Mouse (Mus musculus) heart, embryonic 12.5 days (tissue): Measurements from ENCODE around the gene Ano8. TPM values are rescaled to one million over a fixed set of nuclear protein-coding genes. Genes with fewer than 3 reads are reported as not detected.
"Not testable (repeated sequence)": the region's sequence is repeated elsewhere in the genome, so short reads cannot be mapped to it uniquely, and the experiment has no call there.

ENCODE experiments used
- ATAC-seq: fragments of 200-750 bp; cut with Nextera tagmentation; 2 replicates; pipeline ENCODE4 v1.8.0; 2017; ENCODE audit warnings: moderate TSS enrichment, moderate library complexity; ENCODE audit not compliant: insufficient number of reproducible peaks, low FRiP score
- H3K27ac ChIP-seq: fragments of 300-500 bp; sonication (generic); 2 replicates; pipeline ENCODE4 v1.5.1; 2016; ENCODE audit warnings: mild to moderate bottlenecking, moderate library complexity; ENCODE audit not compliant: poor library complexity, severe bottlenecking
- H3K27me3 ChIP-seq: fragments of 300-500 bp; sonication (generic); replicated peaks from 2 replicates; pipeline ENCODE4 v1.6.1; 2016; ENCODE audit warnings: mild to moderate bottlenecking, moderate library complexity
- H3K36me3 ChIP-seq: fragments of 300-500 bp; sonication (generic); 2 replicates; pipeline ENCODE4 v1.6.1; 2016; ENCODE audit warnings: mild to moderate bottlenecking, moderate library complexity
- H3K4me1 ChIP-seq: fragments of 300-500 bp; sonication (generic); replicated peaks from 2 replicates; pipeline ENCODE4 v1.6.1; 2016; ENCODE audit warnings: mild to moderate bottlenecking
- H3K4me2 ChIP-seq: fragments of 300-500 bp; sonication (generic); 2 replicates; pipeline ENCODE4 v1.6.1; 2016; ENCODE audit warnings: mild to moderate bottlenecking, moderate library complexity
- H3K4me3 ChIP-seq: fragments of 300-500 bp; sonication (generic); 2 replicates; pipeline ENCODE4 v1.5.1; 2016; ENCODE audit warnings: mild to moderate bottlenecking
- H3K9ac ChIP-seq: fragments of 300-500 bp; sonication (generic); 2 replicates; pipeline ENCODE4 v1.6.1; 2016; ENCODE audit warnings: mild to moderate bottlenecking, moderate library complexity
- H3K9me3 ChIP-seq: fragments of 300-500 bp; sonication (generic); replicated peaks from 2 replicates; pipeline ENCODE4 v1.6.1; 2016; ENCODE audit warnings: mild to moderate bottlenecking, moderate library complexity
- WGBS: fragments of 180-500 bp; shearing (Covaris S2); methylation state at CpG from one replicate; pipeline ENCODE4 v1.1.7; 2016; 5-methylcytosine and 5-hydroxymethylcytosine counted together
- polyA plus RNA-seq: library from polyadenylated mRNA; unstranded; fragments of >200 nt; fragmentation: Nextera tagmentation; extraction: Ambion mirVana; gene quantifications from 2 replicates; pipeline ENCODE4 v1.2.1, GENCODE M21; 2016

The Ano8 gene
- 2.7 and 3.8 TPM in 2 replicates for polyA plus RNA-seq

DNA sequence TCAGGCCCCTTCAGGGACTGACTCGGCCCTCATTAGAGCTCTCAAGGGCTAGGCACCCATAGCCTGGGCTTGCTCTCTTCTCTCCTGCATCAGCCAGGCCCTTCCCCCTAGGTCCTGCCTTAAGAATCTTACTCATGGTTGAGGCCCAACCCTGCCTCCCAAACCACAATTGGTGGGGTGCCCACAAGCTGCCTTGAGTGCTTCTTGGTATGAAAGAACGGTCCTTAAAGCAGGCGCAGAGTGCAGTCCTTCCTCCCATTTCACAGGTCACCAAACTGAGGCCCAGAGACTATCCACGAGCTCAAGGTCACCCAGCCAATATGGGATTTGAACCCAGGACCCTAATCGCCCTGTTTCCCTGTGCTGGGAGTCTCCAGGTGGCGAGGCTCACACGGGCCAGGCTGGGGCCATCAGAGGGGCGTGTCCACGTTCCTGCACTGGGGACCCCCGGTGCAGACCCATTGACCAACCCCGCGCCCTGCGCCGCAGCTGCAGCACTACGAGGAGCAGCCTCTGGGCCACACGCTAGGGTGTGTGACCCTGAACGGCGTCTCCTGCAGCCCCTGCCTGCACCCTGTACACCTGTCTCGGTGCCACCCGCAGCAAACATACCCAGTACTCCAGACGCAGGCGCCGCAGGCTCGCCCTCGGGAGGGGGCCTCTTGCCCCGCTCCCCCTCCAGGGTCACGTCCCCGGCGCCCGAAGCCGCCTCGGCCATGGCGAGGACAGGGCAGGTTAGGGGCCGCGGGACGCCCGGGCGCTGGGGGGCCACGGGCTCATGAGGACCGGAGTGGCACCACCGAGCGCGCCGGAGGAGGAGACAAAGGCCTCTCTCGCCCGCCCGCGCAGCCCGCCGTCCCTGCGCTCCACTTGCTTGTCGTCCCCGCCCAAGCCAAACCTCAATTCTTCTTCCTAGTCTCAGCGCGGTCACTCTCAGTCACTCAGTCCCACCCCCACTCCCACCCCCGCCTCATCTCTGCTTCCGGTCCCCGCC is at the start of gene Ano8:
TSS of gene Ano8 (minus strand) at position 822 of the 994 bp plus-strand sequence.
- Histone ChIP-seq H3K9me3 (no peaks in the 10 kb centered on the region), H3K4me3 (peak within 1 kb of the TSS; percentile 76), H3K4me1 (peaks cover 19% of the 10 kb centered on the region), H3K9ac (peak within 1 kb of the TSS; percentile 85), H3K27ac (peak within 1 kb of the TSS; percentile 69), H3K27me3 (peaks cover 30% of the 10 kb centered on the region), H3K4me2 (peak within 1 kb of the TSS; percentile 92), H3K36me3 (peaks cover 14% of the 10 kb centered on the region)
- ATAC-seq = peak; percentile 48
- 6% methylated on average over 57 of the region's 58 CpGs for WGBS

DNA sequence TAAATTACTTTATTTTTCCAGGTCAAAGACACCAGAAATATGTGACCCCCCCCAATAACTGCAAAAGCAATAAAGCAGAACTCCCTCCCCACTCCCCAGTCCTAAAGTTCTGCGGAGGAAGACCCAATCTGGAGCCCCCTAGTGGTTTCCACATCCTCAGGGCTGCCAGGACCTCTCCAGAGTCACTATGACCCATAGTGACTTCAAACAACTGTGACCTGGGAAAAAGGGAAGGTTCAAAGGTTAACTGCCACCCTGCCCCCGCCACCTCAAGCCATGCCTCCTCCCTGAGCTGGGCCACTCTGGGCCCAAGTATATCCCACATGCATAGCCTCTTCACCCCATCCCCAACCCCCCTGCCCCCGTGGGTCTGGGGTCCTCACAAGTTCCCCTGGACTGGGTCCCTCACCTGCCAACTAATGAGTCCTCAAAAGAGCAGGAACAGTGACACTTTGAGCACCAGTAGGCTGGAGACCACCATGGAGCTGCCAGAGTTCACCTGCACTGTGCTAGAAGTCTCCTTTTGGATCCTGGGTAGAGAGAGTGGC is 48.6 kb upstream of the Ano8 start:
- H3K4me3 ChIP-seq = no peak overlapping the region
- no peak for ATAC-seq
- no peak overlapping the region for H3K27ac ChIP-seq
- no peak overlapping the region for H3K4me2 ChIP-seq
- peaks cover 18% of the 10 kb centered on the region for H3K27me3 ChIP-seq
- 44% methylated on average over 3 of the region's 3 CpGs for WGBS
- H3K9ac ChIP-seq = no peak overlapping the region
- peaks cover 11% of the 10 kb centered on the region for H3K4me1 ChIP-seq
- H3K36me3 ChIP-seq = no peaks in the 10 kb centered on the region
- H3K9me3 ChIP-seq = no peaks in the 10 kb centered on the region

DNA sequence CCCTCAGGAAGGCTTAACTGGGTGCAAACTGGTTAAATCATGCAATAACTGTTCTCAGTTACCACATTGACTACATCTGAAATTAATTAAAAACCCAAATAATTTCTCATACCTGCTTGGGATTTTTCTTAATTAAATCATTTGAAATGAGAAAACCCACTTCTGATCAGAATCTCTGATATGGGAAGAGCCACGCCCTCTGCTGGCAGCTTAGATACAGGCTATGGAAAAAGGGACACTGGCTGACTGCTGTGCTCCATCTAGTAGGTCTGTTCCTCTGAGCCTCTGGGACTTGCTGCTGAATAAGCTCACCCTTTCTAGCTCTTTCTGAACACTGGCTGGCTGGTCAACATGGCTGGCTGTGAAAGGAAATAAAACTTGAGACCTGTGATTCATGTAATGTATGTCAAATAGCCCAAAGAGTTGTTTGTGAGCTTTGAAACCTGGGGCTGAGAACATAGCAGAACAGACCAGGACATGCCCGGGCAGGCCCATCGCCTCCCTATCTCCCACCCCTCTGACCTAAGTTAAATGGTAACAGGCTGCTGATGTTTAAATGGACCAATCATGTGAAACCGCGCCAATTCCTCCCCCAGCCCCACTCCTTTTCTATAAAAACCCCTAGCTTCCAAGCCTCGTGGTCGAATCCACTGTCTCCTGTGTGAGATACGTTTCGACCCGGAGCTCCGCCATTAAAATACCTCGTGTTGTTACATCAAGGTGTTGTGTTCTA is 45.1 kb upstream of the Ano8 start:
- not testable (repeated sequence) for H3K9me3 ChIP-seq, H3K36me3 ChIP-seq, H3K4me3 ChIP-seq, H3K4me2 ChIP-seq, H3K9ac ChIP-seq, ATAC-seq, H3K27me3 ChIP-seq, H3K27ac ChIP-seq
- H3K4me1 ChIP-seq = peaks cover 29% of the 10 kb centered on the region
- WGBS = 71% methylated on average over 6 of the region's 12 CpGs

DNA sequence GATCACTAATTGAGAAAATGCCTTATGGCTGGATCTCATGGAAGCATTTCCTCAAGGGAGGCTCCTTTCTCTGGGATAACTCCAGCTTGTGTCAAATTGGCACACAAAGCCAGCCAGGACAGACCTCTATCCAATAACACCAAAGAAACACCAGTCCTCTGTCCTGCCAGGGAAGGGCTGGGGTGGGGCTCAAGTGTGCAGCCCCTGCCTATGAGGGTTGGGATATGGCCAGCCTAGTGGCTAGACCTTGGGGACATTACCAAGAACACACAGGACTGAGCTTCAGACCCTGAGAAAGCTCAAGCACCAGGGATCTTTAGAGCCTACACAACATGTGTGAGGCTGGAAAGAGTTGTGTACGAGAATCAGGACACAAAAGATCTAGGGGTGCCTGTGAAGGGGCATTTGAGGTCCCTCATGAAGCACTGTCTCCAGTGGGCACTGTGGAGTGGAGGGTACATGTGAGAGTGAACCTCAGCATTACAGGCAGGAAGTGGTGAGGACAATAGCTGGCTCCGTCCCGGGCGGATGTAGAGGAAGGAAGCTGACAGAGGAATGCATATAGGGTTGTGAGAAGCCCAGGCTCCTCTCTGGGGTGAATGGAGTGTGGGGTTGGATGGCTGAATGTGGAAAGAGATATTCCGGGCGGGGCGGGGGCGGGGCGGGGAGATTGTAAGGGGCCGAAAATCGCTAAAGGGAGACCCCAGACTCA is 42.8 kb upstream of the Ano8 start:
- no peak overlapping the region for H3K4me3 ChIP-seq
- H3K27me3 ChIP-seq = peaks cover 16% of the 10 kb centered on the region
- peak; percentile 72 for ATAC-seq
- no peak overlapping the region for H3K9ac ChIP-seq
- H3K4me1 ChIP-seq = peaks cover 40% of the 10 kb centered on the region
- no peaks in the 10 kb centered on the region for H3K9me3 ChIP-seq
- H3K27ac ChIP-seq = peak overlapping the region; percentile 86
- no peaks in the 10 kb centered on the region for H3K36me3 ChIP-seq
- WGBS = 45% methylated on average over 11 of the region's 11 CpGs
- H3K4me2 ChIP-seq = no peak overlapping the region

DNA sequence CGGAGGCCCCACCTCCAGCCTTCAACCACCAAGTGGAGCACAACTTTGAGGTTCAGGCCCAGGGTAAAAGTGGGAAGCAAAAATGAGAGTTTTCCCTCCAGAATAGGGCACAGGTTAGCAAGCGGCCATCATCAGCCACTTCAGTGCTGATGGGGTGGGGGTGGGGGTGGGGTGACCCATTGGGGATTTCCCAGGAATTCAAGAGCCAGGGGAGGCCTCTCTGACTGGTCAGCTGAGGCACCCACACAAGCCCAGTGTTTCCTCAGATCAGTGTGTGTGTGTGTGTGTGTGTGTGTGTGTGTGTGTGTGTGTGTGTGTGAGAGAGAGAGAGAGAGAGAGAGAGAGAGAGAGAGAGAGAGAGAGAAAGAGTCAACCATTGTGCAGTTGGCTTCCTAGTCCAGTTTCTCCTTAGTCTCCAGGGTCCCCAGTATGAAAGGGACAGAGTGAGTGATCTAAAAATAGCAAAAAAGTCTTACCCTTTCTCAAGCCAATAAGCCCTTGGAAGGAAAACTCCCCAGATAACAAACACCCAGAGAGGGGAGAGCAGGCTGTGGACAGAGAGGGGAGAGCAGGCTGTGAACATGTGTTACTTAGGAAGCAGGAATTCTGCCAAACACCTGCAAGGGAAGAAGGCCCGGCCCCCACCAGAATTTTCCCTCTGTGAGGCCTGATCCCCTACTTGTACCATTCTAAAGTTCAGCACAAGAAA is 41.6 kb upstream of the Ano8 start:
- Histone ChIP-seq H3K9ac (peak overlapping the region; percentile 48), H3K9me3 (no peaks in the 10 kb centered on the region), H3K27ac (peak overlapping the region; percentile 86), H3K4me3 (no peak overlapping the region), H3K4me2 (peak overlapping the region; percentile 31), H3K27me3 (peaks cover 18% of the 10 kb centered on the region), H3K4me1 (peaks cover 40% of the 10 kb centered on the region), H3K36me3 (no peaks in the 10 kb centered on the region)
- WGBS = 40% methylated on average over 3 of the region's 3 CpGs
- ATAC-seq = no peak

DNA sequence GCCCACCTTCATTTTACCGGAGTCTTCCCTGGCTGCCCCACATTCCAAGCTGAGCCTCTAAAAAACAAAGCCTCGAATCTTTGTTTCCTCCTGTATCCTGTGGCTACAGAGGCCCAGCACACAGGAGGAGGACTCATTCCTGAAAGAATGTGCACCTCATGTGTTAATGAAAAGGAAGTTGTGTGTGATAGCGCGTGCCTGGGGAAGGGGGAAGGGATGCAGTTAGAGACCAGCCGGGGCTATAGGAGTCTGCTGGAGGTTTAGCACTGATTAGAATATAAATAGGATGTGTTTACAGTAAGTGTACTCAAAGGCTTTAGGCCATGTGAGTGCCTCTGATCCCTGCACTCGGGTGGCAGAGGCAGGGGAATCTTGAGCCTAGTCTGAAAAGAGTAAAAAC is 40.5 kb upstream of the Ano8 start:
- peak; percentile 62 for ATAC-seq
- WGBS = 9% methylated on average over 6 of the region's 6 CpGs
- H3K27me3 ChIP-seq = peaks cover 18% of the 10 kb centered on the region

DNA sequence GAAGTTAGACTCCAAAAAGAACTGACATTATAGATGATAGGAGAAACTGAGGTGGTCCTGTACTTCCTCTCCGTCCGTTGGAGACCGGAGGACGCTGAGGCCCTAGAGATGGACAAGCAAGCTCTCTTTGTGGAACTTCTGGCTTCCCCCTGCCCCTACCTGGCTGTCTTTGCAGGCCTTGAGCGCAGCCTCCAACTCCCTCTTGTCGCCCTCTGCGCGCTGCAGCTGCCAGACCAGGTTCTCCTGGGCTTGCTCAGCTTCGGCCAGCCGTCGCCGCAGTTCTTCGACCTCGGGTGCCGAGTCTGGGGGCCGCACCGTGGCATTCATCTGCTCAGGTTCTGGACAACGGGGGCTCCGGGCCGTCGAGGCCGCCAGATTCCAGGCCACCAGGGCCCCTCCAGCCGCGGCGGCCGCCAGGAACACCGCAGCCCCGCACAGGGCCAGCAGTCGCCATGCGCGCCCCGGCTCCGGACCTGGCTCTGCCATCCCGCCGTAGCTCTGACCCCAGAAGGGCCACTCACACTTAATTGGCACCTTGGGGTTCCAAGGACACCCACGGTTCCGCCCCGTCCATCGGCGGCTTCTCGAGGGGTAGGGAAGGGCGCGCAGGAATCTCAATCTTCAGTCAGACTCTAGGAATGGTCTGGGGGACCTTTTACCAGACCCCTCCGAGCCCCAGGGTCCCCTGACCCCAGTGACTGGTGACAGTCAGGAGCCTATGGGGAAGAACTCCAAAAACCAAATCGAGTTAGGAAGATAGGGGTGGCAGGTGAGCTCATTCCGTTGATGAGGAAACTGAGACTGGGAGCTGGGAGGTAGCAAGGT is 39.7 kb upstream of the Ano8 start, which contains the start of gene Ccdc194:
TSS of gene Ccdc194 (minus strand) at position 486 of the 825 bp plus-strand sequence.
- Histone ChIP-seq H3K27ac (peak within 1 kb of the TSS; percentile 86), H3K36me3 (no peaks in the 10 kb centered on the region), H3K9ac (peak within 1 kb of the TSS; percentile 61), H3K9me3 (no peaks in the 10 kb centered on the region), H3K4me2 (peak within 1 kb of the TSS; percentile 62), H3K4me1 (peaks cover 46% of the 10 kb centered on the region), H3K4me3 (peak within 1 kb of the TSS; percentile 29), H3K27me3 (peaks cover 18% of the 10 kb centered on the region)
- no peak for ATAC-seq
- 10% methylated on average over 46 of the region's 46 CpGs for WGBS

More for the DNA sequence above, 40.5 kb upstream of the Ano8 start:
- H3K27ac ChIP-seq = peak overlapping the region; percentile 86
- H3K9me3 ChIP-seq = no peaks in the 10 kb centered on the region
- H3K9ac ChIP-seq = no peak overlapping the region
- H3K36me3 ChIP-seq = no peaks in the 10 kb centered on the region
- peaks cover 45% of the 10 kb centered on the region for H3K4me1 ChIP-seq
- no peak overlapping the region for H3K4me3 ChIP-seq
- H3K4me2 ChIP-seq = no peak overlapping the region

DNA sequence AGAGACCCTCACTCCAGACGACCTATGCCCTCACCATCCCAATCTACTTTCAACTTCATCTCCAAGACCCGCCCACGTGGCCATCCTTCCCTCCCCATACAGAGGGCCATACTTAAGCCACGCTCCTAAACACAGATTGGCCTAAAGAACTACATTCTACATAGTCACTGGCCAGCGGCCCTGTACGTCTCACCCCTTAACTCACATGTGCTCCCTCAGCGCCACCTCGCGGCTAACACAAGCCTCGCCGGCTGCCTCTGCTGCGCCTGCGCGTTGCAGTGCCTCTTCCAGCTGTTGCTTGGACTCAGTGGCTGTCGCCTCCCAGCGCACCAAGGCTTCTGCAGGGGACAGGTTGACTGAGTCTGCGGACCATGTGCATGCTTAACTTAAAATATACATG is 35.9 kb upstream of the Ano8 start:
- ATAC-seq = peak; percentile 79
- H3K9ac ChIP-seq = no peak overlapping the region
- no peak overlapping the region for H3K27ac ChIP-seq
- no peaks in the 10 kb centered on the region for H3K36me3 ChIP-seq
- H3K4me3 ChIP-seq = 0 out of 2 replicates have a peak overlapping the region, but pooled peaks have one; percentile 2
- 2% methylated on average over 17 of the region's 17 CpGs for WGBS
- peak overlapping the region; percentile 27; the same call in 1 of the 2 replicates for H3K4me2 ChIP-seq
- peaks cover 24% of the 10 kb centered on the region for H3K4me1 ChIP-seq
- peaks cover 18% of the 10 kb centered on the region for H3K27me3 ChIP-seq
- no peaks in the 10 kb centered on the region for H3K9me3 ChIP-seq

DNA sequence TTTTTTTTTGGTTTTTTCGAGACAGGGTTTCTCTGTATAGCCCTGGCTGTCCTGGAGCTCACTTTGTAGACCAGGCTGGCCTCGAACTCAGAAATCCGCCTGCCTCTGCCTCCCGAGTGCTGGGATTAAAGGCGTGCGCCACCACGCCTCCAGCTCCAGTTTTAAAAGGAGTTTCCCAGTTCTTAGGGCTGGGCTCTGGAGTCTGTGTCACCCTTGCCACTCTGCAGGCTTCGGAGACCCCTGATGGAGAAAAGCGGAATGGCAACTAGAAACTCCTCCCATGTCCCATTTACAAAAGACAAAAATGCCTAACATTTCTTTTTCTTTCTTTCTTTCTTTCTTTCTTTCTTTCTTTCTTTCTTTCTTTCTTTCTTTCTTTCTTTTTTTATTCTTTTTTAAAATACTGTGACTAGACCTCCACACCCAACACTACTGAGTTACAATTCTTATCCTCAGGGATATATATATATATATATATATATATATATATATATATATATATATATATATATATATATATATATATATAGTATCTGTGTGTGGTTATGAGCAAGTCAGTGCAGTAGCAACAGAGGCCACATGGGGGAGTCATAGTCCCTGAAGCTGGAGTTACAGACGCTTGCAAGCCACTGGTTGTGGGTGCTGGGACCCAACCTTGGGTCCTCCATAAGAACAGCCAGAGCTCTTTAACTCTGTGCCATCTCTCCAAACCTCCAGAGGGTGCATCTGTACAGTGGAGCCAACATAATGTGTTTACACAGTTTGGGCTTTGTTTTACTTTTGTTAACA is 33.5 kb upstream of the Ano8 start:
- not testable (repeated sequence) for H3K27me3 ChIP-seq, H3K9me3 ChIP-seq, ATAC-seq, H3K4me3 ChIP-seq, H3K9ac ChIP-seq, H3K36me3 ChIP-seq, H3K27ac ChIP-seq, H3K4me2 ChIP-seq, H3K4me1 ChIP-seq
- 40% methylated on average over 10 of the region's 10 CpGs for WGBS
